Mouse (Mus musculus): ENCODE measurements around the gene Ndufs6. TPM values are rescaled to one million over a fixed set of nuclear protein-coding genes. Genes with fewer than 3 reads are reported as not detected.
A peak's percentile ranks its signal among the peaks of the same experiment; 100 is the strongest.

The Ndufs6 gene
- total and polyA plus RNA-seq, 2 experiments: 115 to 252 TPM

GRCm38 (mm10) chr13:73322626-73323025 is 5.7 kb downstream of the Ndufs6 start:
- 91% methylated on average over 10 of the region's 10 CpGs for WGBS
- peaks cover 32% of the 10 kb centered on the region for H3K36me3 ChIP-seq (ENCODE audit: control insufficient read depth, insufficient read depth, low read length)
- H3K4me3 ChIP-seq (ENCODE audit: insufficient read depth, low read depth, low read length): no peak overlapping the region
- no peak overlapping the region for H3K27ac ChIP-seq (replicated peaks; ENCODE audit: insufficient read depth, low read depth, low read length)
- peaks cover 18% of the 10 kb centered on the region; the same call in 1 of the 2 replicates for H3K79me2 ChIP-seq (ENCODE audit: control insufficient read depth, insufficient read depth, low read length)
- H3K4me1 ChIP-seq (ENCODE audit: control insufficient read depth, insufficient read depth, low read length): peaks cover 8% of the 10 kb centered on the region
- H3K9ac ChIP-seq (ENCODE audit: low read depth, low read length): no peak overlapping the region
- no peaks in the 10 kb centered on the region for H3K27me3 ChIP-seq (ENCODE audit: control insufficient read depth, insufficient read depth, low read length)
- DNase-seq (ENCODE audit: extremely low read depth, low read depth, low spot score): no peak
- TF ChIP-seq CTCF (IDR thresholded peaks at IDR 0.05; ENCODE audit: low read depth, low read length) (0 out of 2 replicates have a peak, but pooled peaks have one; percentile 5), POLR2A (IDR thresholded peaks at IDR 0.05; ENCODE audit: extremely low read depth, insufficient read depth, low read length) (no peak)

- Histone ChIP-seq H3K4me1 (ENCODE audit: control insufficient read depth, insufficient read depth, low read length) (peaks cover 6% of the 10 kb centered on the region), H3K79me2 (ENCODE audit: control insufficient read depth, insufficient read depth, low read length) (peaks cover 13% of the 10 kb centered on the region; the same call in 1 of the 2 replicates), H3K4me3 (ENCODE audit: insufficient read depth, low read depth, low read length) (no peak overlapping the region), H3K36me3 (ENCODE audit: control insufficient read depth, insufficient read depth, low read length) (peaks cover 34% of the 10 kb centered on the region), H3K9ac (ENCODE audit: low read depth, low read length) (no peak overlapping the region), H3K27ac (replicated peaks; ENCODE audit: insufficient read depth, low read depth, low read length) (no peak overlapping the region), H3K27me3 (ENCODE audit: control insufficient read depth, insufficient read depth, low read length) (no peaks in the 10 kb centered on the region)
- WGBS: 73% methylated on average over 4 of the region's 4 CpGs
- peak; percentile 52 for DNase-seq (ENCODE audit: extremely low read depth, low read depth, low spot score)
- TF ChIP-seq CTCF (IDR thresholded peaks at IDR 0.05; ENCODE audit: low read depth, low read length) (no peak), POLR2A (IDR thresholded peaks at IDR 0.05; ENCODE audit: extremely low read depth, insufficient read depth, low read length) (no peak)
These were observed 8.3 kb downstream of the Ndufs6 start for GRCm38 (mm10) chr13:73320048-73320447.

GRCm38 (mm10) chr13:73310183-73310929 is 18.0 kb downstream of the Ndufs6 start:
- no peaks in the 10 kb centered on the region for H3K4me1 ChIP-seq (ENCODE audit: control insufficient read depth, insufficient read depth, low read length)
- H3K27me3 ChIP-seq (ENCODE audit: control insufficient read depth, insufficient read depth, low read length): no peaks in the 10 kb centered on the region
- 36% methylated on average over 8 of the region's 8 CpGs for WGBS
- no peaks in the 10 kb centered on the region for H3K79me2 ChIP-seq (ENCODE audit: control insufficient read depth, insufficient read depth, low read length)
- no peak overlapping the region for H3K9ac ChIP-seq (ENCODE audit: low read depth, low read length)
- H3K36me3 ChIP-seq (ENCODE audit: control insufficient read depth, insufficient read depth, low read length): no peaks in the 10 kb centered on the region
- peak; percentile 10 for DNase-seq (ENCODE audit: extremely low read depth, low read depth, low spot score)
- H3K4me3 ChIP-seq (ENCODE audit: insufficient read depth, low read depth, low read length): no peak overlapping the region
- TF ChIP-seq CTCF (IDR thresholded peaks at IDR 0.05; ENCODE audit: low read depth, low read length) (peak; percentile 83), POLR2A (IDR thresholded peaks at IDR 0.05; ENCODE audit: extremely low read depth, insufficient read depth, low read length) (no peak)
- H3K27ac ChIP-seq (replicated peaks; ENCODE audit: insufficient read depth, low read depth, low read length): no peak overlapping the region

GRCm38 (mm10) chr13:73306430-73306829 is 21.9 kb downstream of the Ndufs6 start:
- DNase-seq (ENCODE audit: extremely low read depth, low read depth, low spot score): no peak
- Histone ChIP-seq H3K36me3 (ENCODE audit: control insufficient read depth, insufficient read depth, low read length) (no peaks in the 10 kb centered on the region), H3K9ac (ENCODE audit: low read depth, low read length) (no peak overlapping the region), H3K27ac (replicated peaks; ENCODE audit: insufficient read depth, low read depth, low read length) (no peak overlapping the region), H3K4me1 (ENCODE audit: control insufficient read depth, insufficient read depth, low read length) (no peaks in the 10 kb centered on the region), H3K79me2 (ENCODE audit: control insufficient read depth, insufficient read depth, low read length) (no peaks in the 10 kb centered on the region), H3K4me3 (ENCODE audit: insufficient read depth, low read depth, low read length) (no peak overlapping the region), H3K27me3 (ENCODE audit: control insufficient read depth, insufficient read depth, low read length) (no peaks in the 10 kb centered on the region)
- 93% methylated on average over 4 of the region's 4 CpGs for WGBS
- TF ChIP-seq POLR2A (IDR thresholded peaks at IDR 0.05; ENCODE audit: extremely low read depth, insufficient read depth, low read length): no peak

GRCm38 (mm10) chr13:73306085-73306410 is 22.3 kb downstream of the Ndufs6 start:
- H3K4me3 ChIP-seq (ENCODE audit: insufficient read depth, low read depth, low read length): no peak overlapping the region
- H3K36me3 ChIP-seq (ENCODE audit: control insufficient read depth, insufficient read depth, low read length): no peaks in the 10 kb centered on the region

GRCm38 (mm10) chr13:73305398-73306084 is 22.8 kb downstream of the Ndufs6 start:
- TF ChIP-seq POLR2A (IDR thresholded peaks at IDR 0.05; ENCODE audit: extremely low read depth, insufficient read depth, low read length): no peak
- no peak for TF ChIP-seq CTCF (IDR thresholded peaks at IDR 0.05; ENCODE audit: low read depth, low read length)
- WGBS: 44% methylated on average over 8 of the region's 8 CpGs
- Histone ChIP-seq H3K27ac (replicated peaks; ENCODE audit: insufficient read depth, low read depth, low read length) (no peak overlapping the region), H3K79me2 (ENCODE audit: control insufficient read depth, insufficient read depth, low read length) (no peaks in the 10 kb centered on the region), H3K4me3 (ENCODE audit: insufficient read depth, low read depth, low read length) (no peak overlapping the region), H3K36me3 (ENCODE audit: control insufficient read depth, insufficient read depth, low read length) (no peaks in the 10 kb centered on the region), H3K27me3 (ENCODE audit: control insufficient read depth, insufficient read depth, low read length) (no peaks in the 10 kb centered on the region), H3K9ac (ENCODE audit: low read depth, low read length) (no peak overlapping the region), H3K4me1 (ENCODE audit: control insufficient read depth, insufficient read depth, low read length) (no peaks in the 10 kb centered on the region)
- no peak for DNase-seq (ENCODE audit: extremely low read depth, low read depth, low spot score)

More at GRCm38 (mm10) chr13:73306085-73306410, 22.3 kb downstream of the Ndufs6 start:
- Histone ChIP-seq H3K27ac (replicated peaks; ENCODE audit: insufficient read depth, low read depth, low read length) (no peak overlapping the region), H3K4me1 (ENCODE audit: control insufficient read depth, insufficient read depth, low read length) (no peaks in the 10 kb centered on the region), H3K79me2 (ENCODE audit: control insufficient read depth, insufficient read depth, low read length) (no peaks in the 10 kb centered on the region), H3K9ac (ENCODE audit: low read depth, low read length) (no peak overlapping the region), H3K27me3 (ENCODE audit: control insufficient read depth, insufficient read depth, low read length) (no peaks in the 10 kb centered on the region)
- TF ChIP-seq CTCF (IDR thresholded peaks at IDR 0.05; ENCODE audit: low read depth, low read length) (no peak), POLR2A (IDR thresholded peaks at IDR 0.05; ENCODE audit: extremely low read depth, insufficient read depth, low read length) (no peak)
- DNase-seq (ENCODE audit: extremely low read depth, low read depth, low spot score): no peak
- 84% methylated on average over 4 of the region's 4 CpGs for WGBS

All from liver, adult 2 months (tissue).